Mouse (Mus musculus) small intestine, adult 2 months (tissue): ENCODE measurements at regions not wholly inside any gene's neighbourhood (a gene's known extent, or its start where the extent isn't known, plus 50 kb on each side); places are given as distances from the start of the nearest gene placed in this dataset.

Experiments
- CTCF ChIP-seq: fragments of 200-500 bp; IDR thresholded peaks from 2 replicates; pipeline ENCODE4 v1.5.1; 2012; ENCODE audit warnings: low read depth, mild to moderate bottlenecking, control low read depth, inconsistent platforms, low read length, moderate library complexity, mixed read lengths; ENCODE audit not compliant: insufficient replicate concordance, insufficient read length; ENCODE audit errors: extremely low read depth
- POLR2A ChIP-seq: fragments of 200-500 bp; IDR thresholded peaks from 2 replicates; pipeline ENCODE4 v1.6.1; 2012; ENCODE audit warnings: low read depth, mild to moderate bottlenecking, control low read depth, inconsistent platforms, low read length, moderate library complexity

GRCm38 (mm10) chr15:5517244-5517966 lies 273.4 kb upstream of the Ptger4 start:
- TF ChIP-seq CTCF (no peak), POLR2A (no peak)
